Mouse (Mus musculus) CD4-positive, CD25-positive, alpha-beta regulatory T cell, adult 2 months (primary cell): Measurements from ENCODE around the gene Prss28.
A peak's percentile ranks its signal among the peaks of the same experiment; 100 is the strongest.

Source experiments
- DNase-seq: peaks from one replicate; pipeline ENCODE4 v3.0.0-alpha.2; 2012; ENCODE audit warnings: low read depth, low spot score

Prss28 gene

DNA sequence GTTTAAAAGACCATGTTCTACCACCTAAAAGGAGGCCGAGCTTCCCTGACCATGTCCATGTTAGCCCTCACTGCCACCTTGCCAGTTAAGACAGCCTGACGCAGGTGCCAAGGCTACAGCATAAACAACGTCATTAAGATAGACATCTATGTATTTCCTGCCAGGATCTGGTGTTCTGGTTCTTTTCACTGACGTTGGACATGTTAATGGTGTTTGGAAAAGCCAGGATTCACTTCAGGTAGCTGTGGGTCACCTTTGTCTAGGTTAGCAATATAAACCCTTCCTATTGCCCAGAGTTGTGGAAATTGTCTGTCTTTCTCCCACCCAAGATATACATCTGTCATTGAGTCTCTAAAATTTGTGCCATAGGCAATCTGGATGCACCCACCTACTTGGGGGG lies at the start of gene Prss28:
Prss28 (plus strand) TSS at position 301 of the 400 bp plus-strand sequence.
- DNase-seq, result no peak

DNA sequence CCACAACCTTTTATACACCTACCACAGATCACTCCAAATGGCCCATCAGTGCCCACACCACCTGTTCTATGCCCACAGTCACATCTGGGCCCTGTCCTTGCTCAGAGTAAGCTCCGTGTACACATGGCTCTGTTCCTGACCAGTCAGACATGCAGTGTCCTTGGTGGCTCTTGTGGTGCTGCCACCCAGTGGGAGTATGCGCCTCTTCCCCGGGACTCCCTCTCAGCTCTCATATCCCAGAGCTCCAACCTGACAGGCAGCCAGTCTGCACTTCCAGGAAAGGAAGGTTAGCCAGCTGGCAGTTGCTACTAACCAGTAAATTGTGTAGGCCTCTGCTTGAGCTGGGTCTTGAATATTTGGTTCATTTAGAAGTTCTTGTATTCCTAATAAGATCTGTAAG lies 44.0 kb upstream of the Prss28 start:
- DNase-seq, result no peak

DNA sequence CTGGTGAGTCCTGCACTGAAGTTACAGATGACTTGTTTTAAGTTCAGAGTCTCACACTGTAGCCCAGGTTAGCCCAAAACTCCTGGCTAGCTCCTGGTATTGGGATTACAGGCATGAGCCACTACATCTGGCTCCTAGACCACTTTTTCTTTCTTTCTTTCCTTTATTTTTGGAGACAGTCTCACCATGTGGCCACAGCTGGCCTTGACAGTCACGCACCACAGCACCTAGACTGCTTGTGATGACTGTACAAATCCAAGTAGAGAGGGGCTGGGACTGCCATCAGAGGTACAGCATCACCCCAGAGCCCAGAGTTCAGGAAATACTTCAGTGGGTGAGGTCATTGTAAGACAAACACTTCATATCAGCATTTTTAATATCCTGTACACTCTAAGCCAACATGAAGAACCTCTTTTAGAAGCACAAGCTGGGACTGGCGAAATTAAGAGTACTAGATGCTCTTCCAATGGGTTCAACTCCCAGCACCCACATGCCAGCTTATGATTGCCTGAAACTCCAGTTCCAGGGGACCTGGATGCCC lies 37.6 kb upstream of the Prss28 start:
- no peak for DNase-seq

DNA sequence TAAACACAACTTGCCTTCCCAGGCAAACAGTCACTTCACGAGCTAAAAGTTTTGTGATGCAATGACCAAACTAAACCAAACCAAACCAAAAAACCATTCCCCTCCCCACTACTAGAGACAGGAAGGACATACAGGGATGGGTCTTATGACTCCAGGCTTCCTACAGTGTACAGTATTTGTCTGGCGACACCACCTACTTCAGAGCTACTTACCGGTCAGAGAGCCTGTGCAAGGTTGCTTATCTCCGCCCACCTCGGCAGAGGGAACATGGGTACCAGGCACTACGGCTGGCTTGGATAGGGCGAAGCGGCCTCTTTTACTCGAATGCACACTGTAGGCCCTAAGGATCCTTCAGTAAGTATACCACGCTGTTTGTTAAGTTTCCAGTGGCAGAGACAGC lies 36.1 kb upstream of the Prss28 start:
- DNase-seq, result peak; percentile 38

DNA sequence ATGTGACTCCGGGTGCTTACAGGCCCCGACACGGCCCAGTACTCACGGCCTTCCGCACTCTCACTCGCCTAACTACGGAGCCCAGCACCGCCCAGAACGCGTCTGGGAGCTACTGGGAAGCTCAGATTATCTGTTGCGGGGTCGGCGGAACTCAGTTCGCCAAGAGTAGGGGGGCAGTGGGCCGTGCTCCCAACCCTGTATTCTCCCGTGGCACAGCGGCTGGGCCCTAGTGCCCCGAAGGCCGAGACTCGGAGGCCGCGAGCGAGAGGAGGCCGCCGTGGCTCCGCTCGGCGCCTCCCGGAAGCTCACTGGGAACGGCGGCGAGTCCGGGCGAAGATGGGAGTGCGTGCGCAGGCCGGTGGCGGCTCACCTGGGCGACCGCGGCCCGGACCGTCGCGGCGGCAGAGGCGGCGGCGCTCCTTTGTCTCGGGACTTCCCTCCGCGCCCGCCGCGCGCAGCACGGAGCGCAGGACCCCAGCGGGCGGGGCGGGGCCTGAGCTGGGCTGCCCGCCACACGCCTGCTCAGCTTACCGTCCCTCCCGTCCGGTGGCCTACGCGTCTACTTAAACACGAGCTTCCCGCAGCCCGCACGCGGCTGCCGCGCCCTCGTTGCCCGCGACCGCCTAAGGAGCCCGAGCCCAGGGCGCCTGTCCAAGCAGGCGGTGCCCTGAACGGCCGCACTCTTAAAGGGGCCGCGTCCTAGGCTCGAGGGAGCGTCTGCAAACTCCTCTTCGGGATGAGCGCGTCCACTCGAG lies 35.3 kb upstream of the Prss28 start:
- peak; percentile 93 for DNase-seq

DNA sequence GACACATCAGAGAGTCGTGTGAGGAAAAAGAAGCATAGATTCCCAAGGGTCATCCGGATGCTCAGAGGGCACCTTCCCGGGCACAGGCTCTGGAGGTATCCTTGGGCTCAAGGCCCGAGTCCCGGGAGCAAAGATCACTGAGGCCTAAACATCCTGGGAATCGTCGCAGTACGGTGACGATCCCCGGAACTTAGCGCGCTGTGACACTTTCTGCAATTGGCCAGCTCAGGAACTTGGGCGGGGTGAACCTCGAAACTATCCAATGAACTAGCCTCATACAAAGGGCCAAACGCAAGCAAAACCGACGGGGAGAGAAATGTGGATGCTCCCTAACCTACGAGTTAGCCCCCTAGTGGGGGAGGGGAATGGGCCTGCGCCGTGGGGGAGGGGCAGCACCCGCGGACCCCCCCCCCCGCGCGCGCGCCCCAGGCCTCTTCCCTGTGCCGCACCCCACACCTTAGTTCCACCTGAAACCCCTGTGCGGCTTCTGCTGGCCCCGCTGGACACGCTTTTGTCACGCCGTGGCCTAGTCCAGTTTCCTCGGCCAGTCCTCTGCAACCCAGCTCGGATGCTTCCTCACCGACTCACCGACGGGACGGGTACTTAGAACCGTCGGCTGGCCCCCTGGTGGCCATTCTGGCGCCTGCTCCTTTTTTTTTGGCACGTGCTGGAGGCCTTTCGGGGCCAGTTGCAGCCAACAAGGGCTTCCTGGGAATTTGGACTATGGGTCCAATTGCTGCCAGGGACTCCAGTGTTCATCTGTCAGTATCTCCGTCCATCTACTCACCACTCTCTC lies 34.5 kb upstream of the Prss28 start:
- peak; percentile 97 for DNase-seq

DNA sequence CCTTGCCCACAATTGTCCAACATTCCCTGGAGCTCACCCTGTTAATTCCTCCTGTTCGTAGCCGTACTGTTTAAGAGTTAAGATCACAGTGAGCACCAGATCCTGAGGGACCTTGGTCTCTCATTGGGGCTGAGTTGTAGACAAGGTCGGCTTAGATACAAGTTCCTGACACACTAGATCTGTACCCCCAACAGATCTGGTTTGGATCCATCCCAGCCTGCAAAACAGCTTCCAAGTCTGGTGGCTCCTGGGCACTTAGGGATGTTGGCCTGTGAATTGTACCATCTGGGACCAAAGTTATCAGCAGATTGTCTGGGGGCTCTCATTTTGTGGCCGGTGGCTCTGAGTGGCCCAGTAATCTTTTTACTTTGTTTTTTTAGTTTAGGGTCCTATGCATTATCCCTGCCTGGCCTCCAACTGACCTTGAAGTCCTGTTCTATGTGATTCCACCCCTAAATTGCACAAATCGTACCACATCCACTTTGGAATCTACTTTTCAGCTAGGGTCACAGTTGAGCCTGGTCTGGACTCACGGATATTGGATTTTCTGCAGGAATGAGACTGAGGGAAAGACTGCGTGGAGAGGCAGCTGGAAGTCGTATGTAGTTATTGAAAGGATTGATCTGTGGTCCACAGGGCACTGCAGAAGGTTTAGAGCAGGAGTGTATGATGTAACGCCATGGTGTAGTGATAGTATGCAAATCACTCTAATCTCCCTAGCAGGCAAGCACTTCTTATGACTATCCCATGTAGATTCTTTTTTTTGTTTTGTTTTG lies 33.7 kb upstream of the Prss28 start, which contains the start of gene Ube2i:
Ube2i (minus strand) TSS at position 52 of the 776 bp plus-strand sequence.
- DNase-seq, result no peak

DNA sequence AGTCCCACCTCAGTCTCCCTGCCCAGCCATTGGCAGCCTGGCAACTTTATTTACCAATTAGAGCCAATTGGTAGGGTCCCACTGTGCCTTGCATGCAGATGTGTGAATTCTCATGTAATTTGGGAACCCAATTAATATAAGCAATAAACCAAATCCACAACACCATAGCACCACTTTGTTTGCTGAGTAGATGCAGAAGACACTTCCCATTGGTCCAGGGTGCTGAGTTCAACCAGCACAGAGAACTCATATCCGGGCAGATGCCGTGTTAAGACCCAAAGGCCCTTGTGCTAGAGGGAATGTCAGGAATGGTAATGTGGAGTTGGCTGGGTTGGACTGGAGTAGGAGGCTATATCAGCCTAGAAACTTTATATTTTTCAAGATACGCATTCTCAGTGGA lies 32.6 kb upstream of the Prss28 start:
- no peak for DNase-seq

DNA sequence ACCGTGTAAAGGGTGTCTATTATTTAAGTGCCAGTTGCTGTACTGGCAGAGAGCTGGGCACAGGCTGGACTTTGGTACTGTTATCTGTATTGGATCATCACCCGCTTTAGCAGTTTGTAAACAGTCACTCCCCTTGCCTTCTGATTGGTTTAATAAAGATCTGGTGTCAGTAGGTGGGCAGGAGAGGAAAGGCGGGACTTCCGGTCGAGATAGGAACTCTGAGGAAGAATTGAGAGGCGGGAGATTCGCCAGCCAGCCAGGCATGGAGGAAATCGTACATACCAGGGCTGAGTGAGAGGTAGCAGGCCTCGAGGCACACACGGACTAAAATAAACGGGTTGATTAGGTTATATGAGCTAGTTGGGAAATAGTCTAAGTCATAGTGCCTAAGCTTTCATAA lies 26.3 kb upstream of the Prss28 start:
- peak; percentile 74 for DNase-seq

DNA sequence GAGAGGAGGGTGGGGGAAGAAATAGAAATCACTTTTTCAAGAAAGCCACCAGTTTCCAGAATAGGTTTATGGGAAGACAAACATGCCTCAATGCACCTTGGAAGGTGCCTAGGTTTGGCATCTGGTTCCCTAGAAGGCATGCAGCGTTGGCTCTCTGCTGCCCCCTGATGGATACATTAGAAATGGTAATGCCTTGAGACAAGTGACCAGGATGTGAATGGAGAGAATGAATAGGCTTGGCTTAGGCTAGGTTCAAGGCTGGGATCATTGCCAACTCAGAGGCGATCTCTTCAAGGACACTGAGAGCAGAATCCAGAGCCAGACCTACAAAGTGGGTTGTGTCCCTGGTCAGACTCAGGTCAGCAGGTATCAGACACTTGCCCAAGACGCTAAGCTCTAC lies 23.4 kb upstream of the Prss28 start:
- peak; percentile 90 for DNase-seq

DNA sequence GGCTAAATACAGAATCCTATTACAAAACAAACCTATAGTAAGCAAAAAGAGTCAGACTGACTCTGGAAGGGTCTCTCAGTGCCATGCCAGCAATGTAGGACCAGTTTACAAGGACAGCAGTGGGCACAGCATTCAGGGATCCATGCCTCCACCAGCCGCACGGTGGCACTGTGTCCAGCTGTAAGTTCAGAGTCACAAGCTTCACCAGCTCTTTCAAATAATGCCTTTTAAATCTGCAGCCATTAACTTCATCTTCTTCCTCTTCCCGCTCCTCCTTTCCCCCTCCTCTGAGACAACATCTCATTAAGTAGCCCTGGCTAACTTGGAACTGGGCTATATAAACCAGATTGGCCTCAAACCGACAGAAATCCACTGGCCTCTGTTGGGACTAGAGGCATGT lies 19.6 kb upstream of the Prss28 start:
- peak; percentile 69 for DNase-seq

DNA sequence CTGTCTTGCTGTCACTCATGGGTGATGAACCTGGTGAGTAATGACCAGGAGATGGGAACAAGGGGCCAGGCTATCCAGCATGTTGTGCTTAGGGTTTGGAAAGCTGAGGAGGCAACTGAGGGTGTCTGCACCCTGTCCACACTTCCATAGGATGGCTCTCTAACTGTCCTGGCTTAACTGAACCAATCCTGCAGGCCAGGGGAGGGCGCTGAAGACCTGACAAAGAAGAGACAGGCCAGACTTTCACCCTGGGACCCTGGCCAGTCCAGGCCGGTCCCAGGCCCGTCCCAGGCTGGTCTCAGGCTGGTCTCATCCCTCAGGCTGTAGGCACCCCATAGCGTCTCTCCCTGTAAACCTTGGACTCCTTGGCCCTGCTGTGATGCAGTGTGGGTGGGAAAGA lies 18.0 kb upstream of the Prss28 start:
- no peak for DNase-seq

DNA sequence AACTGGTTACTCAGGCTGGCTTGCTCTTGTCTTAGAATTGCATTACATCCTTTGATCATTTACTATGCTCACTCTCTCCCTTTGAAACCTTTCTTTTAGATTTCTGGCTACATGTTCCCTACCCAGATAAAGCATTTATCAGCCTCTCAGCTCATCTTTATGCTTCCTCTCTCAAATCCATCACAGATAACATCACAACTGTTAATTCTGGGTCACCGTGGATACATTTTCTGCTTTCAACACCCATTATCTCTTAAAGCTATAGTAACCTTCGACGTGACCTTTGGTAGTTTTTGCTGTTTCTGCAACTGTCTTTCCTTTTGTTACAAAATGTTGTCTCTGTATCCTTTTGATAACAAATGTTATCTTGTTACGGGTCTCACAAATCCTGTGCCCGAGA lies 15.0 kb upstream of the Prss28 start:
- no peak for DNase-seq

DNA sequence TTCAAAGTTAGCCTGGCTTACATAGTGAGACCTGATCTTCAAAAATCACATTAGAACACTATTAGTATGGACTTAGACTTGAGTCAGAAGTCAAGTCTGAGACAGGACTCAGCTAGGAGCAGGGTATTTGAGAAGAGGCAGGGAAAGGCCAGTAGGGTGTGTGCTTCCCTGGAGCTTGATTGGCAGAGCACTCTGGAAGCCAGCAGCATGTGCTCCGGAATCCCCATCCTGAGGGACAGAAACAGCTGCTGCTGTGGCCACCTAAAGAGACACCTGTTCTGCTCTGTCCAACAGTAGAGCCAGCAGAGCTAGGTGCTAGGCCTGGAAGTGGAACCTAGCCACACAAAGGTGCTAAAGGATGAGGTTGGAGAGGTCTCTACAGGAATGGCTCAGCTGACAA lies 14.3 kb upstream of the Prss28 start:
- no peak for DNase-seq

DNA sequence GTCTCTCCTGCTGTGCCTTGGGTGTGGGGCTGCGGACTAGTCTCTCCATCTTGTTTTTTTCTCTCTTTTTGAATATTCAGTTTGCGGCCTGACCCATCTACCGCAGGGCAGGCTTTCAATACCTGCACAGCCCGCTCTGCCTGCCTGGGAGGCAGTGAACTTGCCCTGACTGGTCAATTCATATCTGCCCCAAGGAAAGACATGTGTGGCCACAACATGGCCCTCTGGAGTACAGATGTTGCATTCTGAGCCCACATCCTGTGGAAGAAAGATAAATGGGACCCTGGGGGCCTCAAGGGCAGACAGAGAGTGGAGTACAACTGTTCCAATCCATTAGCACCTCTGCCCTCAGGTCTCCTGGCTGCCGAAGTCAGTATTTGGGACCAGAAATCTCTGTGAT lies 10.4 kb upstream of the Prss28 start, which contains the start of gene Prss34:
Prss34 (plus strand) TSS at position 301 of the 400 bp plus-strand sequence.
- DNase-seq, result no peak

DNA sequence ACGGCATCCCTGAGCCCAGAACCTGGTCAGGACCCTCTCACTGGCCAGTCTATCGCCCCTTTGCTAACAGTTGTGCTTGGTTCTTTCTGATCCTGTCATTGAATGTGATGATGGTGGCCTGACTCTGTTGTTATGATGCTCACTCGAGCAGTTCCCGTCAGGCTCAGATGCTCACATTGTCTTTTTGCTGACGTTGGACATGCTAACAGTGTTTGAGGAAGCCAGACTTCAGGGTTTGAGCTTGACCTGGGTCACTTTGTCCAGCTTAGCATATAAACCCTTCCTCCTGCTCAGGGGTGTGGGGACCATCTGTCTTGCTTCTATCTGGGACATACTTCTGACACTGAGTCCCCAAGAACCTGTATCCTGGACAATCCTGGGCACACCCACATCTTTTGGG lies 9.9 kb downstream of the Prss28 start, which contains the start of gene Prss29:
Prss29 (plus strand) TSS at position 301 of the 400 bp plus-strand sequence.
- no peak for DNase-seq

DNA sequence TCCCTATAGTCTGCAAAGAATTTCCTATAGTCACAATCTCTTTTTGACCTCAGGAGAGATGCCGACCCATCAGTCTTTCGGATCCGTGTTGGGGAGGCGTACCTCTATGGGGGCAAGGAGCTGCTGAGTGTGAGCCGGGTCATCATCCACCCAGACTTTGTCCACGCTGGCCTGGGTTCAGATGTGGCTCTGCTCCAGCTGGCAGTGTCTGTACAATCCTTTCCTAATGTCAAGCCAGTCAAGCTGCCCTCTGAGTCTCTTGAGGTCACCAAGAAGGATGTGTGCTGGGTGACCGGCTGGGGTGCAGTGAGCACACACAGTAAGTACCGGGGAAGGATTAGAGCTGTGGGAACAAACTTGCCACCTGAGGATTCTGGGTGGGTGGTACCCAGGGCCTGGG lies 12.4 kb downstream of the Prss28 start:
- no peak for DNase-seq

DNA sequence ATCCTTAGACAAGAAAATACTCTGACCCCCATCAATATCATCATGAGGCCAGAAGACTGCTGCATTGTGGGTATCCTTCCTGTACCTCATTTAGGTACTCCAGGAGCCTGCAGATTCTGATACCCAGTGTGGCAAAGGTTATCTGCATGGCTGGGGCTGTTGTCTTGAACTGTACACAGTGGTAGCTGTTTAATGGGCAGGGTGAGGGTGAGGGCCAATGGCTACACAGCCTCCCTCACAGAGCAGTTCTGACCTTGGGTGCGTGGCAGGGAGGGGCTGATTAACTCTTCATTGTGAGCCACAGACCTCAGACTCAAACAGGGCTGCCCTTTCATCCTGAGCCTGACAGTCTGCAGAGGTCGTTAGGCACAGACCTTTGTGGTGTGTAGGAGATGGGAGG lies 14.5 kb downstream of the Prss28 start:
- no peak for DNase-seq

DNA sequence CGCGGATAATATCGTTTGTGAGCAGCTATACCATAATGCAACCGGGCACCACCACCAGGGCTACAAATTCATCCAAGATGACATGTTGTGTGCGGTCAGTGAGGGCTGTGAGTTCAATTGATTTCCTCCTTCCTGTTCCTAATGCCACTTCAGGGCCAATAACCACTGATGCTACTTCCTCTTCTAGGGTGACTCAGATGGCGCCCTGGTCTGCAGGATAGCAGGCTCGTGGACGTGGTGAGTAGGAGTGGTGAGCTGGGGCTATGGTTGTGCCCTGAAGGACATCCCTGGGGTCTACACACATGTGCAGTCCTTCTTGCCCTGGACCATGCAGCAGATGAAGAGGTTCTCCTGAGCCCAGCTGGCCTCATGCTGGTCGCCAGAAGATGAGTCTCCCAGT lies 23.9 kb downstream of the Prss28 start:
- no peak for DNase-seq

DNA sequence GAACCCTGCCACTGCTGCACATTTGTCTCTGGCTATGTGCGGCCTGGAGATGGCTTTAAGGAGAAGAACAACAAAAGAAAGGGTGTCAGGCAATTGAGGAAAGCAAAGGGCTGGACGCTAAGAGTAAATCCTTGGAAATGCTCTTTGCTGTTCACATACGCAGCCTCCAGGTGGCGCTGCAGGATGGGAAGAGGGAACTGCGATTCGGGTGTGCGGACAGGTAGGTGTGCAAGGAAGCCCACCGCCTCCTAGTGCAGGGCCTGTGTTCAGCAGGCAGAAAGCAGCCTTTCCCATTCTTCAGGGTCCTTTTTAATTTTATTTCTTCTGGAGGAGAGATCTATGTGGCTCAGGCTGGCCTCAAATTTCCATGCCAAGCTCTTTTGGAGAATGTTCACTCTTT lies 25.5 kb downstream of the Prss28 start:
- DNase-seq, result peak; percentile 64

DNA sequence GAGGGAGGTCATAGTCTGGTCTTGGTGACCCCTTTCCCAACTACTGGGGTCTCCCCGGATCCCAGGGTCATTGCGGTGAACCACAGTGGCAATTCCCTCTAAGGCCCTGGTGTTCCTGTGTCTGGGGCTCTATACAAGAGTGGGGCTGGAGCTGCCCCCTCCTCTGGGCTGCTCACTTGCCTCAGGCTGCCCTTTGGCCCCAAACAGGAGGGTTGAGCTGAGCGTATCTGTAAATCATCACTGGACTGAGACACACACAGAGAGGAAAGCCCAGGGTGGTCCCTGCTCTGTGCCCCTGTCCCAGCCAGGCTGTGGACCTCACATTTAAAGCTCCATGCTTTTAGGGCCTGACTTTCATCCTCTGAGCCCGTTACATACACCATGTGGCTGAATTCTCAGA lies 29.8 kb downstream of the Prss28 start:
- no peak for DNase-seq

DNA sequence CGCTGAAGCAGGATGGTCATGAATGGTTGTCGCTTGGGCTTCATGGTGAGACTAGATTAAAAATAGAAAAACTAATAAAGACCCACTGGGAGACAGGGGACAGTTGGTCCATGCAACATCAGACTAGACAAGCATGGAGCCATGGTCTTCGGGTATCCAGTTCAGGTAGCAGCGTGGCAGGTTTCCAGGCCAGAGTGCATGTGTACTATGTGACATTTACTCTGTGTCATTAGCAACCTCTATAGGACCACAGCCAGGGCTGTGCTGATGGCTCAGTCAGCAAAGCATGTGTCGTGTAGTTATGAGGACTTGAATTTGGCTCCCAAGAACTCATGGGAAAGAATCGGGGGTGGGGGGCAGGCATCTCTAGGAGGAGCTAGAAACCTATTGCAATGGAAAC lies 31.6 kb downstream of the Prss28 start:
- DNase-seq, result no peak
